Mouse (Mus musculus) heart, adult 2 months (tissue): ENCODE data around the gene Ndnf.

Experiments used
- CTCF ChIP-seq: fragments of 200-600 bp; IDR thresholded peaks from 2 replicates; pipeline ENCODE4 v1.8.1; 2022; ENCODE audit warnings: antibody characterized with exemption, mild to moderate bottlenecking, moderate library complexity
- POLR2A ChIP-seq: fragments of 200-500 bp; IDR thresholded peaks from 2 replicates; pipeline ENCODE4 v1.6.1; 2011; ENCODE audit warnings: mild to moderate bottlenecking, low read depth, low read length, control low read depth; ENCODE audit not compliant: insufficient read depth

- TF ChIP-seq CTCF (no peak), POLR2A (no peak)
Measured at GRCm38 (mm10) chr6:65670981-65671411, 394 bp upstream of the Ndnf start.
